Mouse (Mus musculus) lung, postnatal 0 days (tissue): ENCODE data around the gene Snx4. TPM values are rescaled to one million over a fixed set of nuclear protein-coding genes. Genes with fewer than 3 reads are reported as not detected.

Experiments used
- ATAC-seq: fragments of 200-750 bp; cut with Nextera tagmentation; 2 replicates; pipeline ENCODE4 v1.8.0; 2017; ENCODE audit warnings: moderate library complexity
- DNase-seq: peaks from one replicate; pipeline ENCODE4 v3.0.0-alpha.2; 2016; ENCODE audit warnings: low spot score
- H3K27ac ChIP-seq: fragments of 300-500 bp; sonication (generic); 2 replicates; pipeline ENCODE4 v1.5.1; 2014; ENCODE audit warnings: antibody characterized with exemption, mild to moderate bottlenecking, low read length, mixed read lengths
- H3K27me3 ChIP-seq: fragments of 300-500 bp; sonication (generic); replicated peaks from 2 replicates; pipeline ENCODE4 v1.6.1; 2014; ENCODE audit warnings: low read length, mixed read lengths; ENCODE audit not compliant: insufficient read depth
- H3K36me3 ChIP-seq: fragments of 300-500 bp; sonication (generic); 2 replicates; pipeline ENCODE4 v1.6.1; 2014; ENCODE audit warnings: low read length, mixed read lengths; ENCODE audit not compliant: insufficient read depth
- H3K4me1 ChIP-seq: fragments of 300-500 bp; sonication (generic); 2 replicates; pipeline ENCODE4 v1.6.1; 2014; ENCODE audit warnings: antibody characterized with exemption, low read depth, low read length, mixed read lengths; ENCODE audit not compliant: insufficient read depth
- H3K4me2 ChIP-seq: fragments of 300-500 bp; sonication (generic); replicated peaks from 2 replicates; pipeline ENCODE4 v1.6.1; 2014; ENCODE audit warnings: low read depth, mild to moderate bottlenecking, low read length, moderate library complexity, mixed read lengths
- H3K4me3 ChIP-seq: fragments of 300-500 bp; sonication (generic); 2 replicates; pipeline ENCODE4 v1.5.1; 2014; ENCODE audit warnings: low read depth, low read length
- H3K9ac ChIP-seq: fragments of 300-500 bp; sonication (generic); replicated peaks from 2 replicates; pipeline ENCODE4 v1.6.1; 2014; ENCODE audit warnings: low read depth, mild to moderate bottlenecking
- H3K9me3 ChIP-seq: fragments of 300-500 bp; sonication (generic); 2 replicates; pipeline ENCODE4 v1.6.1; 2016; ENCODE audit warnings: low read length, mixed read lengths
- CTCF ChIP-seq: IDR thresholded peaks from 2 replicates; pipeline ENCODE4 v1.5.1; 2016; ENCODE audit warnings: antibody characterized with exemption, mild to moderate bottlenecking
- EP300 ChIP-seq: IDR thresholded peaks from 2 replicates; pipeline ENCODE4 v1.6.1; 2016; ENCODE audit warnings: antibody characterized with exemption, mild to moderate bottlenecking, control low read depth
- WGBS: fragments of 180-500 bp; shearing (Covaris S2); extraction: QIAGEN DNeasy Blood & Tissue Kit; methylation state at CpG from one replicate; pipeline ENCODE4 v1.1.7; 2014; 5-methylcytosine and 5-hydroxymethylcytosine counted together
- polyA plus RNA-seq: library from polyadenylated mRNA; unstranded; fragments of >200 nt; fragmentation: Nextera tagmentation; extraction: Ambion mirVana; gene quantifications from 2 replicates; pipeline ENCODE4 v1.2.1, GENCODE M21; 2015

Snx4 gene
- polyA plus RNA-seq, 1 experiment from 2014 or later, result 121 TPM

- no peaks in the 10 kb centered on the region for H3K9me3 ChIP-seq
- ATAC-seq, result no peak
These were observed 75.3 kb downstream of the Snx4 start for GRCm38 (mm10) chr16:33326589-33326988.

GRCm38 (mm10) chr16:33327101-33327500, 75.9 kb downstream of the Snx4 start:
- Histone ChIP-seq H3K4me2 (no peak overlapping the region), H3K9ac (no peak overlapping the region), H3K9me3 (no peaks in the 10 kb centered on the region), H3K4me1 (no peaks in the 10 kb centered on the region), H3K27ac (no peak overlapping the region), H3K4me3 (no peak overlapping the region), H3K27me3 (no peaks in the 10 kb centered on the region), H3K36me3 (no peaks in the 10 kb centered on the region)
- WGBS, result 66% methylated on average over 9 of the region's 9 CpGs
- no peak for TF ChIP-seq EP300
- TF ChIP-seq CTCF, result no peak
- no peak for DNase-seq
- ATAC-seq, result no peak

More at GRCm38 (mm10) chr16:33326589-33326988, 75.3 kb downstream of the Snx4 start:
- no peak overlapping the region for H3K27ac ChIP-seq
- no peaks in the 10 kb centered on the region for H3K36me3 ChIP-seq
- H3K4me2 ChIP-seq, result no peak overlapping the region
- 44% methylated on average over 9 of the region's 9 CpGs for WGBS
- DNase-seq, result peak; percentile 11
- no peaks in the 10 kb centered on the region for H3K4me1 ChIP-seq
- no peaks in the 10 kb centered on the region for H3K27me3 ChIP-seq
- H3K4me3 ChIP-seq, result no peak overlapping the region
- TF ChIP-seq CTCF (no peak), EP300 (no peak)
- no peak overlapping the region for H3K9ac ChIP-seq

GRCm38 (mm10) chr16:33333015-33333414, 81.8 kb downstream of the Snx4 start:
- no peak overlapping the region for H3K4me3 ChIP-seq
- no peaks in the 10 kb centered on the region for H3K36me3 ChIP-seq
- TF ChIP-seq CTCF, result no peak
- no peak for TF ChIP-seq EP300
- no peaks in the 10 kb centered on the region for H3K27me3 ChIP-seq
- no peaks in the 10 kb centered on the region for H3K9me3 ChIP-seq
- 65% methylated on average over 14 of the region's 14 CpGs for WGBS
- H3K4me2 ChIP-seq, result no peak overlapping the region
- no peak overlapping the region for H3K9ac ChIP-seq
- DNase-seq (no peak), ATAC-seq (no peak)
- H3K27ac ChIP-seq, result no peak overlapping the region
- H3K4me1 ChIP-seq, result no peaks in the 10 kb centered on the region

DNA sequence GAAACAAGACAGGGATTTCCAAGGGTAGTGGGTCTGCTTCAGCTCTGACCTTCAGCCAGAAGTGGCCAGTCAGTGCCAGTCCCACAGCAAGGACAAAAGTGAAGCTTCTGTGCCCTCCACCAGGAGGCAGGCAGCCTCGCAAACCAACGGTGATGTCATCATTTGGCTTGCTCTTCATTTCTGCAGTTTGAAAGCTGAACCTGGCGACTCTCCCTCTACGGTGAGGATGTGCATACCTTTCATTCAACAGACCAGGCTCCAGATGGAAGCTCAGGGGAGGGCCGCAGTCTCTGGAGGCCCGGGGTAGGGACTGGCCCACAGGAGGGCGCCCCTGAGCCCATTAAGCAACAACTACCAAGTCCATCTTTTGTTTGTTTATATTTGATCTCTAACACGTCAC, 85.9 kb downstream of the Snx4 start:
- Histone ChIP-seq H3K27me3 (no peaks in the 10 kb centered on the region), H3K36me3 (no peaks in the 10 kb centered on the region), H3K27ac (no peak overlapping the region), H3K4me1 (no peaks in the 10 kb centered on the region), H3K9ac (no peak overlapping the region), H3K9me3 (no peaks in the 10 kb centered on the region), H3K4me3 (peak overlapping the region; percentile 16), H3K4me2 (peak overlapping the region; percentile 42)
- 4% methylated on average over 8 of the region's 8 CpGs for WGBS
- peak; percentile 94 for ATAC-seq
- DNase-seq, result peak; percentile 91
- TF ChIP-seq CTCF (peak; percentile 80), EP300 (no peak)

DNA sequence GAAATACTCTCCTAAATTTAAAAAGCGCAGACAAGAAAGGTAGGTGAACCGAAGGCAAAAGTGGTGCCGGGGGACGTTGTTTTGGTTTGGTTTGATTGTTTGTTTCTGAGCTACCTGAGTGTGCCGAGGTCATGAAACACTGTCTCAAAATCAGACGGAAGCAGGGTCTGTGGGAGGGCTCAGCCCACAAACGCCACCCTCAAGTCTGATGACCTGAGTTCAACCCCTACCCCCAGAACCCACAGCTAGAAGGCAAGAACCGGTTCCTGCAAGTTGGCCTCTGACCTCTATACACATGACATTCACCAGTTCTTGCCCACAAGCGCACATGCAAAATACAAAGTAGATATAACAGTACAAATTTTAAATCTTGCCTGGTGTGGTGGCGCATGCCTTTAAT, 86.4 kb downstream of the Snx4 start:
- H3K27me3 ChIP-seq, result no peaks in the 10 kb centered on the region
- H3K9me3 ChIP-seq, result no peaks in the 10 kb centered on the region
- peak overlapping the region; percentile 42 for H3K4me2 ChIP-seq
- H3K36me3 ChIP-seq, result no peaks in the 10 kb centered on the region
- H3K4me1 ChIP-seq, result no peaks in the 10 kb centered on the region
- H3K27ac ChIP-seq, result no peak overlapping the region
- TF ChIP-seq EP300, result no peak
- TF ChIP-seq CTCF, result no peak
- DNase-seq (no peak), ATAC-seq (no peak)
- H3K4me3 ChIP-seq, result peak overlapping the region; percentile 16
- no peak overlapping the region for H3K9ac ChIP-seq
- WGBS, result 58% methylated on average over 10 of the region's 10 CpGs

- ATAC-seq, result no peak
These were observed 87.2 kb downstream of the Snx4 start for GRCm38 (mm10) chr16:33338492-33338891.

GRCm38 (mm10) chr16:33339476-33339875, 88.2 kb downstream of the Snx4 start:
- 69% methylated on average over 2 of the region's 2 CpGs for WGBS
- H3K4me1 ChIP-seq, result no peaks in the 10 kb centered on the region
- no peak overlapping the region for H3K9ac ChIP-seq
- no peaks in the 10 kb centered on the region for H3K9me3 ChIP-seq
- H3K27ac ChIP-seq, result no peak overlapping the region
- TF ChIP-seq EP300, result no peak
- TF ChIP-seq CTCF, result no peak
- ATAC-seq (no peak), DNase-seq (no peak)
- H3K4me3 ChIP-seq, result no peak overlapping the region
- no peak overlapping the region for H3K4me2 ChIP-seq
- H3K27me3 ChIP-seq, result no peaks in the 10 kb centered on the region
- H3K36me3 ChIP-seq, result no peaks in the 10 kb centered on the region

More at GRCm38 (mm10) chr16:33338492-33338891, 87.2 kb downstream of the Snx4 start:
- Histone ChIP-seq H3K9me3 (no peaks in the 10 kb centered on the region), H3K27ac (no peak overlapping the region), H3K4me3 (no peak overlapping the region), H3K9ac (no peak overlapping the region), H3K4me2 (no peak overlapping the region), H3K27me3 (no peaks in the 10 kb centered on the region), H3K36me3 (no peaks in the 10 kb centered on the region), H3K4me1 (no peaks in the 10 kb centered on the region)
- TF ChIP-seq CTCF, result no peak
- TF ChIP-seq EP300, result no peak
- 33% methylated on average over 4 of the region's 4 CpGs for WGBS
- no peak for DNase-seq
